Mouse (Mus musculus): ENCODE measurements around the gene Adcy5.

Gene Adcy5

GRCm38 (mm10) chr16:35156832-35157231, 2.2 kb downstream of the Adcy5 start:
- DNase-seq = no peak

- no peak for DNase-seq
These were observed 4.9 kb downstream of the Adcy5 start for GRCm38 (mm10) chr16:35159532-35159931.

- DNase-seq = no peak
These were observed 5.3 kb downstream of the Adcy5 start for GRCm38 (mm10) chr16:35159991-35160390.

- DNase-seq = no peak
These were observed 9.9 kb downstream of the Adcy5 start for GRCm38 (mm10) chr16:35164361-35165224.

GRCm38 (mm10) chr16:35165361-35165760, 10.7 kb downstream of the Adcy5 start:
- DNase-seq = no peak

GRCm38 (mm10) chr16:35165788-35166187, 11.1 kb downstream of the Adcy5 start:
- DNase-seq = no peak

GRCm38 (mm10) chr16:35169431-35169830, 14.8 kb downstream of the Adcy5 start:
- no peak for DNase-seq

- no peak for DNase-seq
These were observed 17.5 kb downstream of the Adcy5 start for GRCm38 (mm10) chr16:35172195-35172594.

GRCm38 (mm10) chr16:35178516-35178915, 23.8 kb downstream of the Adcy5 start:
- DNase-seq = no peak

GRCm38 (mm10) chr16:35179082-35179481, 24.4 kb downstream of the Adcy5 start:
- no peak for DNase-seq

GRCm38 (mm10) chr16:35183161-35183560, 28.5 kb downstream of the Adcy5 start:
- no peak for DNase-seq

- no peak for DNase-seq
These were observed 33.4 kb downstream of the Adcy5 start for GRCm38 (mm10) chr16:35188111-35188510.

GRCm38 (mm10) chr16:35189420-35190141, 34.9 kb downstream of the Adcy5 start:
- DNase-seq = no peak

- no peak for DNase-seq
These were observed 36.1 kb downstream of the Adcy5 start for GRCm38 (mm10) chr16:35190777-35191176.

GRCm38 (mm10) chr16:35191271-35191670, 36.6 kb downstream of the Adcy5 start:
- no peak for DNase-seq

GRCm38 (mm10) chr16:35192471-35192870, 37.8 kb downstream of the Adcy5 start:
- no peak for DNase-seq

- no peak for DNase-seq
These were observed 38.7 kb downstream of the Adcy5 start for GRCm38 (mm10) chr16:35193357-35193756.

GRCm38 (mm10) chr16:35199721-35200431, 45.2 kb downstream of the Adcy5 start:
- no peak for DNase-seq

- no peak for DNase-seq
These were observed 45.9 kb downstream of the Adcy5 start for GRCm38 (mm10) chr16:35200432-35201142.

- DNase-seq = no peak
These were observed 46.6 kb downstream of the Adcy5 start for GRCm38 (mm10) chr16:35201281-35201680.

GRCm38 (mm10) chr16:35203511-35203910, 48.8 kb downstream of the Adcy5 start:
- no peak for DNase-seq

- no peak for DNase-seq
These were observed 51.0 kb downstream of the Adcy5 start for GRCm38 (mm10) chr16:35205681-35206080.

GRCm38 (mm10) chr16:35206426-35206825, 51.7 kb downstream of the Adcy5 start:
- no peak for DNase-seq
